Comparison of ENCODE assay signal across 27 mouse cellular contexts in genomic region chr5:91974002-91974401, GRCm38 (mm10). TPM values are rescaled to one million over a fixed set of nuclear protein-coding genes. Genes with fewer than 3 reads are reported as not detected.
DNase-seq lines count a peak whose midpoint lies in the region; ATAC-seq lines count a peak whose summit lies in the region.
"Had no signal": no experiment of that assay in that cellular context is flagged by ENCODE, and none has a peak within 500 bp of the region (broad histone marks: within the 10 kb centered on the region; RNA-seq: fewer than 3 reads in every experiment).

No protein-coding gene starts in this region.

- H3K36me3 ChIP-seq in hindbrain, embryonic 10.5 days, result peaks cover 8% of the 10 kb centered on the region; the same call in 1 of the 2 replicates
- H3K36me3 ChIP-seq: embryonic facial prominence, embryonic 12.5 days; forebrain, embryonic 15.5 days; hindbrain, embryonic 15.5 days had no signal

- no peaks in the 10 kb centered on the region for H3K9me3 ChIP-seq in hindbrain, embryonic 10.5 days
- H3K9me3 ChIP-seq: embryonic facial prominence, embryonic 12.5 days; forebrain, embryonic 15.5 days; heart, embryonic 13.5 days; hindbrain, embryonic 15.5 days had no signal

- no peak overlapping the region for H3K4me3 ChIP-seq in hindbrain, embryonic 10.5 days
- H3K4me3 ChIP-seq: embryonic facial prominence, embryonic 12.5 days; forebrain, embryonic 15.5 days; heart, adult 2 months; heart, embryonic 13.5 days; hindbrain, embryonic 15.5 days had no signal

- H3K4me1 ChIP-seq in hindbrain, embryonic 10.5 days (replicated peaks), result no peaks in the 10 kb centered on the region
- H3K4me1 ChIP-seq: embryonic facial prominence, embryonic 12.5 days; forebrain, embryonic 15.5 days; heart, embryonic 13.5 days; hindbrain, embryonic 15.5 days had no signal

- peak; percentile 39 for DNase-seq in 3134 (ENCODE audit: extremely low read depth, insufficient read length, low spot score)
- peak; percentile 87 for DNase-seq in 416B (ENCODE audit: low read depth)
- DNase-seq in hindbrain, embryonic 10.5 days (ENCODE audit: low spot score), result no peak
- DNase-seq in layer of hippocampus, adult 9-10 months (ENCODE audit: low spot score), result no peak
- DNase-seq in thymus, postnatal 36 days, result no peak
- DNase-seq: adrenal gland, adult 8-10 months; adrenal gland, postnatal 36 days; cerebellum, adult 11 months; cerebellum, adult 8-10 months; cerebellum, postnatal 14 days; gastrocnemius, postnatal 36 days; heart, adult 2 months; heart, postnatal 4 days; kidney, adult 11 months had no signal

- H3K27ac ChIP-seq in hindbrain, embryonic 10.5 days, result no peak overlapping the region
- H3K27ac ChIP-seq: embryonic facial prominence, embryonic 12.5 days; forebrain, embryonic 15.5 days; heart, adult 2 months; heart, embryonic 13.5 days; hindbrain, embryonic 15.5 days had no signal

- WGBS in hindbrain, embryonic 10.5 days, result 93% methylated on average over 7 of the region's 7 CpGs

- peak; percentile 89 for ATAC-seq in granulocyte monocyte progenitor cell, adult 5-6 weeks (replicated peaks; ENCODE audit: poor library complexity, severe bottlenecking)
- ATAC-seq in monocyte, adult 5-6 weeks (replicated peaks; ENCODE audit: insufficient number of reproducible peaks, low FRiP score, low TSS enrichment, poor library complexity, severe bottlenecking), result 0 out of 2 replicates have a peak, but pooled peaks have one; percentile 32
- ATAC-seq: forebrain, embryonic 15.5 days had no signal

- no peaks in the 10 kb centered on the region for H3K27me3 ChIP-seq in hindbrain, embryonic 10.5 days (ENCODE audit: insufficient read depth, poor library complexity, severe bottlenecking)
- H3K27me3 ChIP-seq: embryonic facial prominence, embryonic 12.5 days; forebrain, embryonic 15.5 days; heart, embryonic 13.5 days; hindbrain, embryonic 15.5 days had no signal

RNA-seq across cellular contexts. Expression of gene Rchy1, which starts 11.1 kb away (rescaled TPM):
- 36.8 and 37.6 TPM in 2 replicates for total RNA-seq in granulocyte monocyte progenitor cell, adult 5-6 weeks (2014; fragmentation: Nextera tagmentation)
- 23.9 and 30.2 TPM in 2 replicates for total RNA-seq in granulocyte monocyte progenitor cell, adult 5-6 weeks (2017)
- 68.7 to 110 TPM (median 81.9 TPM) in 3 replicates for total RNA-seq in monocyte, adult 5-6 weeks (2017)
- 59.2 and 62.9 TPM in 2 replicates for polyA plus RNA-seq in hindbrain, embryonic 10.5 days (2016; fragmentation: Nextera tagmentation; extraction: Ambion mirVana)

RNA-seq across cellular contexts. Expression of gene Odaph, which starts 13.3 kb away (rescaled TPM):
- total RNA-seq in granulocyte monocyte progenitor cell, adult 5-6 weeks (2014; fragmentation: Nextera tagmentation), result not detected in 2 replicates
- total RNA-seq in granulocyte monocyte progenitor cell, adult 5-6 weeks (2017), result not detected in 2 replicates
- total RNA-seq in monocyte, adult 5-6 weeks (2017), result 0.67 TPM in 1 of 3 replicates, not detected in the others
- polyA plus RNA-seq in hindbrain, embryonic 10.5 days (2016; fragmentation: Nextera tagmentation; extraction: Ambion mirVana), result not detected in 2 replicates
- total RNA-seq: adrenal gland, adult 8-10 months; adrenal gland, postnatal 36 days; gastrocnemius, adult 8-10 months; gastrocnemius, postnatal 36 days; heart, adult 2 months; heart, postnatal 4 days had no signal
- polyA plus RNA-seq: brain, embryonic 14.5 days; C2C12; cortical plate, adult 2 months; embryonic facial prominence, embryonic 12.5 days; forebrain, embryonic 11.5 days; forebrain, embryonic 15.5 days; heart, adult 2 months; heart, embryonic 13.5 days; heart, postnatal 0 days; intestine, embryonic 14.5 days had no signal

Comparison
In these comparisons a context has a peak if more than half of its experiments do, and no peak if none do; other contexts are left out.
1. DNase-seq: peak in 3134 (single experiment) and 416B (single experiment); none in hindbrain, embryonic 10.5 days (single experiment), layer of hippocampus, adult 9-10 months (single experiment) and thymus, postnatal 36 days (0 of 2).